ENCODE assay signal across 11 mouse cellular contexts in genomic region chr6:18078615-18079014, GRCm38 (mm10). TPM values are rescaled to one million over a fixed set of nuclear protein-coding genes. Genes with fewer than 3 reads are reported as not detected.
DNase-seq lines count a peak whose midpoint lies in the region; ATAC-seq and TF ChIP-seq lines count a peak whose summit lies in the region.
"Had no signal": no experiment of that assay in that cellular context is flagged by ENCODE, and none has a peak within 500 bp of the region (broad histone marks: within the 10 kb centered on the region; RNA-seq: fewer than 3 reads in every experiment).

No protein-coding gene starts in this region.

- no peak overlapping the region for H3K27ac ChIP-seq in embryonic facial prominence, embryonic 11.5 days (replicated peaks; ENCODE audit: low read depth, low read length)
- H3K27ac ChIP-seq in embryonic facial prominence, embryonic 10.5 days (replicated peaks) = no peak overlapping the region
- no peak overlapping the region for H3K27ac ChIP-seq in liver, embryonic 14.5 days
- no peak overlapping the region for H3K27ac ChIP-seq in liver, embryonic 11.5 days (ENCODE audit: low read depth, low read length)

- peak; percentile 44; the same call in 1 of the 2 replicates for TF ChIP-seq CTCF in liver, embryonic 14.5 days (IDR thresholded peaks at IDR 0.05; ENCODE audit: low read depth)

- 34% methylated on average over 1 of the region's 1 CpGs for WGBS in embryonic facial prominence, embryonic 11.5 days
- 36% methylated on average over 1 of the region's 1 CpGs for WGBS in embryonic facial prominence, embryonic 10.5 days
- 23% methylated on average over 1 of the region's 1 CpGs for WGBS in liver, embryonic 14.5 days (ENCODE audit: insufficient replicate concordance)
- WGBS in liver, embryonic 11.5 days = 20% methylated on average over 1 of the region's 1 CpGs

- no peaks in the 10 kb centered on the region for H3K4me1 ChIP-seq in embryonic facial prominence, embryonic 11.5 days (ENCODE audit: control insufficient read depth, insufficient read depth, low read length)
- H3K4me1 ChIP-seq in embryonic facial prominence, embryonic 10.5 days = no peaks in the 10 kb centered on the region
- H3K4me1 ChIP-seq in liver, embryonic 14.5 days (replicated peaks; ENCODE audit: control insufficient read depth in 2 of 2, insufficient read depth in 2 of 2, low read length in 1 of 2) = peaks cover 0 to 2% of the 10 kb centered on the region in 2 experiments; a peak in 1 of 4 replicates
- H3K4me1 ChIP-seq in liver, embryonic 11.5 days (replicated peaks; ENCODE audit: control insufficient read depth, insufficient read depth, low read length) = no peaks in the 10 kb centered on the region

- no peaks in the 10 kb centered on the region for H3K27me3 ChIP-seq in embryonic facial prominence, embryonic 11.5 days (ENCODE audit: control insufficient read depth, insufficient read depth, low read length)
- H3K27me3 ChIP-seq in embryonic facial prominence, embryonic 10.5 days (replicated peaks; ENCODE audit: low read depth, poor library complexity, severe bottlenecking) = no peaks in the 10 kb centered on the region
- H3K27me3 ChIP-seq in liver, embryonic 14.5 days (ENCODE audit: control insufficient read depth, insufficient read depth, low read length) = no peaks in the 10 kb centered on the region
- no peaks in the 10 kb centered on the region for H3K27me3 ChIP-seq in liver, embryonic 11.5 days (replicated peaks; ENCODE audit: control insufficient read depth, insufficient read depth, low read length)

- no peak overlapping the region for H3K4me2 ChIP-seq in embryonic facial prominence, embryonic 11.5 days (ENCODE audit: low read depth, low read length)
- no peak overlapping the region for H3K4me2 ChIP-seq in liver, embryonic 14.5 days (ENCODE audit: low read depth)
- no peak overlapping the region for H3K4me2 ChIP-seq in liver, embryonic 11.5 days

- no peak overlapping the region for H3K4me3 ChIP-seq in embryonic facial prominence, embryonic 11.5 days (ENCODE audit: low read depth, low read length)
- no peak overlapping the region for H3K4me3 ChIP-seq in embryonic facial prominence, embryonic 10.5 days
- no peak overlapping the region for H3K4me3 ChIP-seq in liver, embryonic 14.5 days (ENCODE audit: insufficient read depth in 1 of 2, low read depth in 2 of 2, low read length in 2 of 2)
- H3K4me3 ChIP-seq in liver, embryonic 11.5 days (ENCODE audit: low read depth, low read length) = no peak overlapping the region

- no peaks in the 10 kb centered on the region for H3K9me3 ChIP-seq in embryonic facial prominence, embryonic 11.5 days (replicated peaks; ENCODE audit: control insufficient read depth, low read length)
- no peaks in the 10 kb centered on the region for H3K9me3 ChIP-seq in embryonic facial prominence, embryonic 10.5 days
- H3K9me3 ChIP-seq in liver, embryonic 14.5 days (ENCODE audit: control insufficient read depth, low read length) = no peaks in the 10 kb centered on the region
- H3K9me3 ChIP-seq in liver, embryonic 11.5 days (ENCODE audit: control insufficient read depth, low read length) = no peaks in the 10 kb centered on the region

- peak; percentile 65 for DNase-seq in embryonic facial prominence, embryonic 11.5 days (ENCODE audit: low spot score)
- no peak for DNase-seq in embryonic facial prominence, embryonic 10.5 days (ENCODE audit: low spot score)
- no peak for DNase-seq in liver, embryonic 14.5 days (ENCODE audit: low read depth in 3 of 3, low spot score in 3 of 3)
- no peak for DNase-seq in liver, embryonic 11.5 days (ENCODE audit: low spot score)
- peak; percentile 6 for DNase-seq in c-Kit-positive CD71-positive TER-119-negative erythroid progenitor cells, embryonic 14.5 days (ENCODE audit: low read depth)
- peak; percentile 49 for DNase-seq in mesoderm, embryonic 11.5 days (ENCODE audit: low read depth, low spot score)
- no peak for DNase-seq in ovary, postnatal 14 days (ENCODE audit: low spot score)
- DNase-seq in urinary bladder, postnatal 10 days (ENCODE audit: low spot score) = no peak
- DNase-seq: right cerebral cortex, postnatal 14 days had no signal

- no peak for ATAC-seq in embryonic facial prominence, embryonic 11.5 days (replicated peaks; ENCODE audit: insufficient number of reproducible peaks, low FRiP score, low TSS enrichment, low read depth)
- ATAC-seq in liver, embryonic 14.5 days (ENCODE audit: insufficient read depth) = no peak
- no peak for ATAC-seq in liver, embryonic 11.5 days (replicated peaks; ENCODE audit: low FRiP score)

- no peaks in the 10 kb centered on the region for H3K36me3 ChIP-seq in embryonic facial prominence, embryonic 11.5 days (replicated peaks; ENCODE audit: control insufficient read depth, insufficient read depth, low read depth, low read length)
- no peaks in the 10 kb centered on the region for H3K36me3 ChIP-seq in embryonic facial prominence, embryonic 10.5 days (replicated peaks)
- H3K36me3 ChIP-seq in liver, embryonic 14.5 days (replicated peaks; ENCODE audit: control insufficient read depth, insufficient read depth, low read depth) = no peaks in the 10 kb centered on the region
- no peaks in the 10 kb centered on the region for H3K36me3 ChIP-seq in liver, embryonic 11.5 days (ENCODE audit: control insufficient read depth, insufficient read depth, low read length)

- no peak overlapping the region for H3K9ac ChIP-seq in embryonic facial prominence, embryonic 11.5 days (replicated peaks; ENCODE audit: low read length)
- no peak overlapping the region for H3K9ac ChIP-seq in liver, embryonic 14.5 days (replicated peaks)
- H3K9ac ChIP-seq in liver, embryonic 11.5 days (ENCODE audit: low read depth, low read length) = no peak overlapping the region

- TF ChIP-seq EP300 in liver, embryonic 14.5 days (IDR thresholded peaks at IDR 0.05; ENCODE audit: low read depth) = no peak

RNA-seq across cellular contexts. Expression of gene Asz1, which starts 30.2 kb away (rescaled TPM):
- polyA plus RNA-seq in embryonic facial prominence, embryonic 11.5 days (2014; fragmentation: Nextera tagmentation; extraction: Ambion mirVana) = not detected in 2 replicates
- not detected in 2 replicates for polyA plus RNA-seq in embryonic facial prominence, embryonic 10.5 days (2016; fragmentation: Nextera tagmentation; extraction: Ambion mirVana)
- polyA plus RNA-seq in liver, embryonic 14.5 days (2012; rRNA removed) = not detected in 2 replicates
- not detected in 2 replicates for polyA plus RNA-seq in liver, embryonic 14.5 days (2014; fragmentation: Nextera tagmentation; extraction: Ambion mirVana)
- polyA plus RNA-seq in liver, embryonic 11.5 days (2014; fragmentation: Nextera tagmentation; extraction: Ambion mirVana) = 0.34 TPM in 1 of 2 replicates, not detected in the other
- polyA plus RNA-seq: C2C12; kidney, embryonic 14.5 days had no signal

RNA-seq across cellular contexts. Expression of gene Wnt2, which starts 48.2 kb away (rescaled TPM):
- 1.1 and 1.4 TPM in 2 replicates for polyA plus RNA-seq in embryonic facial prominence, embryonic 11.5 days (2014; fragmentation: Nextera tagmentation; extraction: Ambion mirVana)
- polyA plus RNA-seq in embryonic facial prominence, embryonic 10.5 days (2016; fragmentation: Nextera tagmentation; extraction: Ambion mirVana) = 0.81 and 1.4 TPM in 2 replicates
- 0.60 and 0.66 TPM in 2 replicates for polyA plus RNA-seq in liver, embryonic 14.5 days (2012; rRNA removed)
- 1.6 TPM in 2 replicates for polyA plus RNA-seq in liver, embryonic 14.5 days (2014; fragmentation: Nextera tagmentation; extraction: Ambion mirVana)
- polyA plus RNA-seq in liver, embryonic 11.5 days (2014; fragmentation: Nextera tagmentation; extraction: Ambion mirVana) = 6.1 and 7.8 TPM in 2 replicates

Comparison
In these comparisons a context has a peak if more than half of its experiments do, and no peak if none do; other contexts are left out.
1. DNase-seq: peak in embryonic facial prominence, embryonic 11.5 days (single experiment), c-Kit-positive CD71-positive TER-119-negative erythroid progenitor cells, embryonic 14.5 days (single experiment) and mesoderm, embryonic 11.5 days (single experiment); none in embryonic facial prominence, embryonic 10.5 days (single experiment), liver, embryonic 14.5 days (0 of 3), liver, embryonic 11.5 days (single experiment), ovary, postnatal 14 days (single experiment) and urinary bladder, postnatal 10 days (single experiment).